Mouse (Mus musculus): ENCODE data around the gene Shb. TPM values are rescaled to one million over a fixed set of nuclear protein-coding genes. Genes with fewer than 3 reads are reported as not detected.
"Not testable (repeated sequence)": the region's sequence is repeated elsewhere in the genome, so short reads cannot be mapped to it uniquely, and the experiment has no call there.

The Shb gene
- polyA plus RNA-seq, 1 experiment from 2014 or later, result 4.9 TPM

GRCm38 (mm10) chr4:45392572-45392971 is 139.7 kb downstream of the Shb start:
- no peak overlapping the region for H3K9ac ChIP-seq (replicated peaks)
- H3K27ac ChIP-seq (replicated peaks), result no peak overlapping the region
- H3K4me3 ChIP-seq, result no peak overlapping the region
- no peak overlapping the region for H3K4me2 ChIP-seq (replicated peaks)
- H3K4me1 ChIP-seq, result no peaks in the 10 kb centered on the region
- no peaks in the 10 kb centered on the region for H3K9me3 ChIP-seq
- H3K36me3 ChIP-seq, result peaks cover 15% of the 10 kb centered on the region; the same call in 1 of the 2 replicates
- 82% methylated on average over 11 of the region's 11 CpGs for WGBS
- ATAC-seq (ENCODE audit: low FRiP score, low read depth), result no peak
- H3K27me3 ChIP-seq, result no peaks in the 10 kb centered on the region

GRCm38 (mm10) chr4:45392099-45392498 is 140.2 kb downstream of the Shb start:
- 74% methylated on average over 4 of the region's 4 CpGs for WGBS
- H3K4me1 ChIP-seq, result no peaks in the 10 kb centered on the region
- no peak overlapping the region for H3K9ac ChIP-seq (replicated peaks)
- peaks cover 10% of the 10 kb centered on the region; the same call in 1 of the 2 replicates for H3K36me3 ChIP-seq
- no peak overlapping the region for H3K4me3 ChIP-seq
- H3K9me3 ChIP-seq, result no peaks in the 10 kb centered on the region
- H3K4me2 ChIP-seq (replicated peaks), result no peak overlapping the region
- H3K27ac ChIP-seq (replicated peaks), result no peak overlapping the region
- ATAC-seq (ENCODE audit: low FRiP score, low read depth), result no peak
- no peaks in the 10 kb centered on the region for H3K27me3 ChIP-seq

- H3K9ac ChIP-seq (replicated peaks); ATAC-seq (ENCODE audit: low FRiP score, low read depth); H3K4me1 ChIP-seq; H3K9me3 ChIP-seq; H3K36me3 ChIP-seq; H3K27me3 ChIP-seq; H3K4me3 ChIP-seq; H3K27ac ChIP-seq (replicated peaks); H3K4me2 ChIP-seq (replicated peaks): not testable (repeated sequence)
- WGBS, result 96% methylated on average over 5 of the region's 5 CpGs
These were observed 145.0 kb downstream of the Shb start for GRCm38 (mm10) chr4:45387296-45387695.

- 91% methylated on average over 2 of the region's 2 CpGs for WGBS
- not testable (repeated sequence) for ATAC-seq (ENCODE audit: low FRiP score, low read depth); H3K4me3 ChIP-seq
These were observed 150.1 kb downstream of the Shb start for GRCm38 (mm10) chr4:45382133-45382532.

GRCm38 (mm10) chr4:45380903-45381580 is 151.2 kb downstream of the Shb start:
- 87% methylated on average over 10 of the region's 10 CpGs for WGBS
- not testable (repeated sequence) for H3K4me1 ChIP-seq; H3K4me3 ChIP-seq; H3K9me3 ChIP-seq; H3K36me3 ChIP-seq; H3K4me2 ChIP-seq (replicated peaks); H3K27ac ChIP-seq (replicated peaks); ATAC-seq (ENCODE audit: low FRiP score, low read depth); H3K9ac ChIP-seq (replicated peaks); H3K27me3 ChIP-seq

More at GRCm38 (mm10) chr4:45382133-45382532, 150.1 kb downstream of the Shb start:
- H3K27ac ChIP-seq (replicated peaks); H3K36me3 ChIP-seq; H3K4me2 ChIP-seq (replicated peaks); H3K27me3 ChIP-seq; H3K9ac ChIP-seq (replicated peaks); H3K9me3 ChIP-seq; H3K4me1 ChIP-seq: not testable (repeated sequence)

- H3K4me1 ChIP-seq, result no peaks in the 10 kb centered on the region
- no peak for ATAC-seq (ENCODE audit: low FRiP score, low read depth)
- H3K4me2 ChIP-seq (replicated peaks), result no peak overlapping the region
- no peaks in the 10 kb centered on the region for H3K9me3 ChIP-seq
- no peak overlapping the region for H3K27ac ChIP-seq (replicated peaks)
- H3K4me3 ChIP-seq, result no peak overlapping the region
- 87% methylated on average over 4 of the region's 4 CpGs for WGBS
- peaks cover 43% of the 10 kb centered on the region for H3K36me3 ChIP-seq
- H3K9ac ChIP-seq (replicated peaks), result no peak overlapping the region
- no peaks in the 10 kb centered on the region for H3K27me3 ChIP-seq
These were observed 155.7 kb downstream of the Shb start for GRCm38 (mm10) chr4:45376573-45376972.

- Histone ChIP-seq H3K36me3 (peaks cover 52% of the 10 kb centered on the region), H3K27me3 (no peaks in the 10 kb centered on the region), H3K27ac (replicated peaks) (no peak overlapping the region), H3K9me3 (no peaks in the 10 kb centered on the region), H3K4me1 (no peaks in the 10 kb centered on the region), H3K9ac (replicated peaks) (no peak overlapping the region), H3K4me2 (replicated peaks) (no peak overlapping the region), H3K4me3 (no peak overlapping the region)
- no peak for ATAC-seq (ENCODE audit: low FRiP score, low read depth)
- 93% methylated on average over 5 of the region's 5 CpGs for WGBS
These were observed 157.4 kb downstream of the Shb start for GRCm38 (mm10) chr4:45374879-45375278.

Small RNA genes lying within 50 kb of the gene (microRNA-seq; reads per million reads assigned to microRNA genes)
- gene Gm22518 (not detected), gene Gm25692 (not detected)

Other genes with a start within 250 kb of the Shb start
- gene Trmt10b, start 235.3 kb downstream of the Shb start, polyA plus RNA-seq (2016; fragmentation: Nextera tagmentation; extraction: Ambion mirVana), result 17.0 and 24.4 TPM in 2 replicates
- 12.8 and 14.2 TPM in 2 replicates for gene Dcaf10, start 190.4 kb downstream of the Shb start, polyA plus RNA-seq (2016; fragmentation: Nextera tagmentation; extraction: Ambion mirVana)
- gene Exosc3, start 189.7 kb downstream of the Shb start, polyA plus RNA-seq (2016; fragmentation: Nextera tagmentation; extraction: Ambion mirVana), result 81.3 and 86.7 TPM in 2 replicates
- 80.8 and 87.7 TPM in 2 replicates for gene Slc25a51, start 123.7 kb downstream of the Shb start, polyA plus RNA-seq (2016; fragmentation: Nextera tagmentation; extraction: Ambion mirVana)

Measured in midbrain, embryonic 12.5 days (tissue).